Mouse (Mus musculus) kidney, adult 2 months (tissue): ENCODE results near the gene Tha1. TPM values are rescaled to one million over a fixed set of nuclear protein-coding genes. Genes with fewer than 3 reads are reported as not detected.

Experiments used
- DNase-seq: peaks from one replicate; pipeline ENCODE4 v3.0.0; 2021
- H3K27ac ChIP-seq: fragments of 200-500 bp; 2 replicates; pipeline ENCODE4 v1.5.1; 2012; ENCODE audit warnings: low read depth, low read length, control low read depth, inconsistent platforms; ENCODE audit not compliant: insufficient read depth
- H3K27me3 ChIP-seq: fragments of 200-500 bp; replicated peaks from 2 replicates; pipeline ENCODE4 v1.6.1; 2012; ENCODE audit warnings: mild to moderate bottlenecking, moderate library complexity, low read length, inconsistent platforms; ENCODE audit not compliant: control insufficient read depth, insufficient read depth
- H3K36me3 ChIP-seq: fragments of 200-500 bp; 2 replicates; pipeline ENCODE4 v1.6.1; 2012; ENCODE audit warnings: mild to moderate bottlenecking, moderate library complexity, low read length, inconsistent platforms; ENCODE audit not compliant: control insufficient read depth, insufficient read depth
- H3K4me1 ChIP-seq: fragments of 200-500 bp; 2 replicates; pipeline ENCODE4 v1.6.1; 2011; ENCODE audit warnings: low read length; ENCODE audit not compliant: control insufficient read depth, insufficient read depth
- H3K4me3 ChIP-seq: fragments of 200-500 bp; 2 replicates; pipeline ENCODE4 v1.5.1; 2011; ENCODE audit warnings: mild to moderate bottlenecking, low read depth, low read length, control low read depth; ENCODE audit not compliant: insufficient read depth
- CTCF ChIP-seq: fragments of 200-500 bp; conservative IDR thresholded peaks from 2 replicates; pipeline ENCODE4 v1.5.1; 2011; ENCODE audit warnings: low read depth, mild to moderate bottlenecking, control low read depth, low read length, moderate library complexity, mixed read lengths; ENCODE audit not compliant: insufficient read depth, insufficient read length
- POLR2A ChIP-seq: fragments of 200-500 bp; IDR thresholded peaks from one replicate; pipeline ENCODE4 v1.6.1; 2011; ENCODE audit warnings: low read depth, low read length, control low read depth
- WGBS: fragments of 180-500 bp; shearing (Covaris S2); methylation state at CpG from one replicate; pipeline ENCODE4 v1.1.7; 2018; 5-methylcytosine and 5-hydroxymethylcytosine counted together
- polyA plus RNA-seq: library from polyadenylated mRNA; depleted of rRNA; stranded (reverse); fragments of >200 nt; gene quantifications from 2 replicates; pipeline ENCODE4 v1.2.3, GENCODE M21; 2012

The Tha1 gene
- polyA plus RNA-seq, 1 experiment = 14.9 TPM

DNA sequence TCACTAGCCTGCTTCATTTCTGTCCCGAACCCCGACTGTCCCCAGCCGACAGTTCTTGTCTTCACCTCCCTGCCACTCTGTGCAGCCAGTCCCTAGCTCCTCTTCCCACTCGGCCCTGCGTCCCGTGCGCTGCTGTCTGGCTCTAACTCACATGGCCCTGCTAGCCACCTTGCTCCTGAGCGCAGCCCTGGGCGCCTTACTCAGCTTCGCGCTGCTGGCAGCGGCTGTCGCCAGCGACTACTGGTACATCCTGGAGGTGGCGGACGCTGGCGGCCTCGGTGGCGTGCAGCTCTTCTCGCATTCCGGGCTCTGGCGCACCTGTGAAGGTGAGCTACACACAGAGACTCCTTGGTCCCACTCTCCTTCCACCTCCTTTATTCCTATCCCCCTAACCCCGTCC lies 12.7 kb downstream of the Tha1 start, which contains the start of gene Tmem235:
TSS of gene Tmem235 (plus strand) at position 152 of the 400 bp plus-strand sequence.
- WGBS = 17% methylated on average over 23 of the region's 23 CpGs
- H3K4me1 ChIP-seq = no peaks in the 10 kb centered on the region
- no peaks in the 10 kb centered on the region for H3K36me3 ChIP-seq
- no peak for TF ChIP-seq POLR2A
- TF ChIP-seq CTCF = no peak
- no peak within 1 kb of the TSS for H3K4me3 ChIP-seq
- H3K27me3 ChIP-seq = no peaks in the 10 kb centered on the region
- no peak within 1 kb of the TSS for H3K27ac ChIP-seq
- no peak for DNase-seq

DNA sequence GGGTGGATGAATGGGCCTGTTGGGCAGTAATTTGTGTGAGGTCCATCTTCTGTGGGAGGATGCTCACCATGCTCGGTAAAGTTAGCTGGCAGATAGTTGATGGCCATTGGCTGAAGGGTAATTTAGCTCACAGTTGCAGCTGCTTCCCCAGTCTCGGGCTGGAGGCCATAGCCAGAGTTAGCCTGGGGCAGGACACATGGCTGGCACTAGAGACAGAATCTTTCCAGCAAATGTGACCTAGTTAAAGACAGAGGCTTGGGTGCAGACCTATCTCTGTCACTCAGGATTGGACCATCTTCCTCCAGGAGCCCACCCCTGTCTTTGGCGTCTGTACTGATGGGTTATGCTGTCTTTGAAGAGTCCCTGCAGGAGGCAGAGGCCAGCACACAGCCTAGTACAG lies 14.9 kb downstream of the Tha1 start:
- Histone ChIP-seq H3K4me3 (no peak overlapping the region), H3K27me3 (no peaks in the 10 kb centered on the region), H3K4me1 (no peaks in the 10 kb centered on the region), H3K36me3 (no peaks in the 10 kb centered on the region), H3K27ac (no peak overlapping the region)
- 68% methylated on average over 3 of the region's 3 CpGs for WGBS
- DNase-seq = no peak
- TF ChIP-seq POLR2A (no peak), CTCF (no peak)

DNA sequence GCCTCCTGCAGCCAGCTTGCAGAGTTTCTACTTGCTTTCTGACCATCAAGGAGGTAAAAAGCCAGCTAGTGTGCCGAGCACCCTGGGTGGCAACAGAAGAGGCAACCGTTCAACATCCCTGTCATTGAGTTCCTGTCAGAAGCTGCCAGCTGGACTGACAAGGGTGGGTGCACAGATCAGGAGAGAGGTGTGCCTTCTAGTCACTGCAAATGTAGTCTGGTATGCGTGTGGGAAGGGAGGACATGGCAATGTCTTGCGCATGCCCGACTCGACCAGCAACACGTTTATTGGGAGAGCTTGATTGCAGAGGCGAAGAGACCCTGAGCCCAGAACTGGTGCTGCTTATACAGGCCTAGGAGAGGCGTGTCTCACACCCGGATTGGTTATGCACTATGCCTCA lies 15.8 kb downstream of the Tha1 start:
- Histone ChIP-seq H3K36me3 (no peaks in the 10 kb centered on the region), H3K4me3 (no peak overlapping the region), H3K27ac (no peak overlapping the region), H3K4me1 (no peaks in the 10 kb centered on the region; the same call in 1 of the 2 replicates), H3K27me3 (no peaks in the 10 kb centered on the region)
- TF ChIP-seq POLR2A (no peak), CTCF (no peak)
- 94% methylated on average over 10 of the region's 10 CpGs for WGBS
- DNase-seq = no peak

DNA sequence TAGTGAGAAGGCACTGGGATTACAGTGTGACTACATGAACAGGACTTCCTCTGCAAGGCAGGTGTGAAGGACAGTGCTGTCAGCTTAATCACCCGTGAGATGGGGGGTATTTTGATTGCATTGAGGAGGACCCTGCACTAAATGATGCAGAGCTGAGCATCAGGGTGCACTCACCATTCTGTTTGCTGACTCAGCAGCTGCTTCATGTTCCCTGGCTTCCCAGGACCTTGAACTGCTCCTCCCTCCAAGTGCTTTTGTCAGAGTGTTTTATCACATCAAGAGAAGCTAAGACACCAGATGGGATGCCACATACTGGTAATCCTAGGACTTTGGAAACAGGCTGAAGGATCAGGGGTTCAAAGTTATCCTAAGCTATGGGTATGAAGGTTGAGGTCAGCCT lies 17.3 kb downstream of the Tha1 start:
- Histone ChIP-seq H3K4me3 (no peak overlapping the region), H3K27ac (no peak overlapping the region), H3K36me3 (no peaks in the 10 kb centered on the region), H3K27me3 (no peaks in the 10 kb centered on the region), H3K4me1 (no peaks in the 10 kb centered on the region; the same call in 1 of the 2 replicates)
- no peak for DNase-seq
- WGBS = 45% methylated on average over 1 of the region's 1 CpGs
- no peak for TF ChIP-seq POLR2A
- no peak for TF ChIP-seq CTCF

DNA sequence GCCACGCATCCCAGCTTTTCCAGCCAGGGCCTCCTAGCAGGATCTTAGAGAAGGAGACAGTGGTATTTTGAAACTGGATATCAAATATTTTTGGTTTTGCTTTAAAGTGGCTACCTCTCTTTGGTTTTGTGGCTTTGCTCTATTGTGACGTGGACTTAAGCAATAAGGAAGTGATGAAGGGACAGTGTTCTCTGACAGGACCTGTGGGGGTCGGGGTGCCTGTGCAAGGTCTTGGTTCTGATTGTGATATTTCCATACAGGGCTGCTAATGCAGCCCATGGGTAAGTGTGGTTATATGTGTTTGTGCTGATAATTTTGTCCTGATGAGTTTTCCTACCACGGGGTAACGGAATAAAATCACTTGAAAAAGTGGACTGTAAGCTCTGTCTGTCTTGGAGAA lies 17.9 kb downstream of the Tha1 start:
- Histone ChIP-seq H3K4me3 (no peak overlapping the region), H3K4me1 (no peaks in the 10 kb centered on the region; the same call in 1 of the 2 replicates), H3K36me3 (no peaks in the 10 kb centered on the region), H3K27ac (no peak overlapping the region), H3K27me3 (no peaks in the 10 kb centered on the region)
- TF ChIP-seq POLR2A (no peak), CTCF (no peak)
- 85% methylated on average over 5 of the region's 5 CpGs for WGBS
- DNase-seq = no peak

DNA sequence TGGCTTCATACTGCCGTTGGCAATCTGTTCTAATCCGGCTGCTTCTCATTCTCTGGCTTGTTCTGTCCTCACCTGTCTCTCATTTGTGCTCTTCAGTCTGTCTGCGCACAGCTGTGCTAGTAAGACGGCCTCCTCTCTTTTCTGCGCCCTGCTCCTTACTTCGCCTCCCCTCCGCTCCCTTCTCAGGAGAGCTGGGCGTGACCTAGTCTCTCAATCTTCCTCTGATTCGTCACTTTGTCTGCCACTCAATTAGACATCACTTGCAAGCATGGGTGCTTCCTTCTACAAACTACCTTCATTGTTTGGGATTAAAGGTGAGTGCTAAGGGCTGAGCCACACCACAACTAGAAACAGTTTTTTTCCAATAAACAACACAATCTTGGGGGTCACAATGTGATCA lies 19.0 kb downstream of the Tha1 start:
- H3K4me3 ChIP-seq = no peak overlapping the region
- TF ChIP-seq CTCF (no peak), POLR2A (no peak)
- H3K27ac ChIP-seq = no peak overlapping the region
- no peak for DNase-seq
- H3K36me3 ChIP-seq = no peaks in the 10 kb centered on the region
- no peaks in the 10 kb centered on the region for H3K27me3 ChIP-seq
- no peaks in the 10 kb centered on the region; the same call in 1 of the 2 replicates for H3K4me1 ChIP-seq
- 92% methylated on average over 9 of the region's 9 CpGs for WGBS

DNA sequence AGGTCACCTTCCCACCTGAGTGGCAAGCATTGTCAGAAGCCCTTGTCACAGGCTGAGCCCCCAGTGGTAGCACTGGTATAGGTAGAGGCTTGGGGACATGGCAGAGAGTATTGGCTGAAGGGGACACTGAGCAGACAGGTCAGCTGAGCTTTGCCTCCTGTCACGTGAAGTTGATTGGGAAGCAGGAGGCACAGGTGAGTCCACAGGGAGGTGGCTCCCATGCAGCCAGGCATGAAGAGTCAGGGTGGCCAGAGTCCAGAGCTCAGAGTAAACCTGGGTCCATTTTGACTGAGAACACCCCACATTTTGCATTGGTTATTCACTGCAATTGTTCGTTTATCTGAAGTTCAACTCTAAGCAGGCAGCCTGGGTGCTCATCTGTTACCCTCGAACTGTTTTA lies 20.4 kb downstream of the Tha1 start:
- TF ChIP-seq CTCF (no peak), POLR2A (no peak)
- no peak overlapping the region for H3K27ac ChIP-seq
- H3K36me3 ChIP-seq = no peaks in the 10 kb centered on the region
- no peak for DNase-seq
- H3K27me3 ChIP-seq = no peaks in the 10 kb centered on the region
- H3K4me3 ChIP-seq = no peak overlapping the region
- peaks cover 6% of the 10 kb centered on the region; the same call in 1 of the 2 replicates for H3K4me1 ChIP-seq
- WGBS = 65% methylated on average over 3 of the region's 3 CpGs
